Mouse (Mus musculus) embryo, embryonic 10 days (tissue): ENCODE measurements at regions not wholly inside any gene's neighbourhood (a gene's known extent, or its start where the extent isn't known, plus 50 kb on each side); places are given as distances from the start of the nearest gene placed in this dataset.

Source experiments
- DNase-seq: peaks from one replicate; pipeline ENCODE4 v3.0.0-alpha.2; 2015; ENCODE audit warnings: low spot score

DNA sequence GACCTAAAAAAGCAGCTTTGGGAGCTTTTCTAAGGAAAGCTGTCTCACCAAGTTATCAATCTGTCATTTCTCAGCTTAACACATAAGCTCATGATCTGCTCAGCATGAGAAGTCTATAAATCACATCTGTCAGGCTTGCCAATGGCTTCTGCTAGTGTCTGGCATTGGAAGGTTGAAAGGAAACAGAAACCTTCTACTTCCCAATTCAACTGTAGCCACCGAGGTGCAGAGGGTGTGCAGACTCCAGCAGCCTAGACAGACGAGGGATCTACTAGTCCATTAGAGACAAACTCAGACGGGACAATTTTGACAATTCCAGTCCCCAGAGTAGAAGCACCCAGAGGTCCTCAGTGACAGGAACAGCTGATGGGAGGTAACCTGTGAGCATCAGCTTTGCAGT is 103.0 kb downstream of the Nab1 start:
- DNase-seq, result peak; percentile 17

DNA sequence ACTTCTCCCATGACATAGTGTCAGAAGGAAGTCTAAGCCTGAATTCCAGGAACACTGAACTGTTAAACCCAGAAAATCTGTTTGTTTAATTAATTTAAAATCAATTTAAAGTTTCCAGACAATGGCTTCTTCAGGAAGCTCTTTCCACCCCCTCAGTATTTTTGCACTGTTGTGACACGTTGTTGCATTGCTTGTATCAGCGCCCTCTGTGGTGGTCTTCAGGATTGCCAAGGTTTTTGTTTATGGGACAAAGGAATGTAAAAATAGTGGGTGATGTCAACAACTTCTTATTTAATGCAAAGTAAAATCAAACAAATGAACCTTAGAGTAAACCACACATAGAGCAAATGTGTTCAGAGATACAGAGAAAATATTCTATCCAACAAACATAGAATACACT is 107.5 kb downstream of the Nab1 start:
- peak; percentile 18 for DNase-seq

DNA sequence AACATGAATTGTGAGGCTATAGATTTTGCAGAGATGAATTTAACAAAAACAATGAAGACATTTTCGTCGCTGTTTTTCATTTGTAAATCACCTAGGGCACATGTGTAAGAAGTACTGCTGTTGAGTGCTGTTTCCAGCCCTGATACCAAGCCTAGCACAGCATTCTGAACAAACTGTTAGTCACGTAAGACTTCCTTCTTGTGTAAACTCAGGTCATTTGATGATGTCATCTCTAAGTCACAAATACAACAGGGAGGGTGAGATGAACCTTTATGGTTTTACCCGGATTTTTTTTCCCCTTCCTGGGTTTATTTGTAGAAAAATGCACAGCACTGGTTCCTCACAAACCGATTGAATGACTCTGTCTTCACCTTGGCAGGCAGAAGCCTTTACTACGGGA is 111.6 kb downstream of the Nab1 start:
- no peak for DNase-seq

DNA sequence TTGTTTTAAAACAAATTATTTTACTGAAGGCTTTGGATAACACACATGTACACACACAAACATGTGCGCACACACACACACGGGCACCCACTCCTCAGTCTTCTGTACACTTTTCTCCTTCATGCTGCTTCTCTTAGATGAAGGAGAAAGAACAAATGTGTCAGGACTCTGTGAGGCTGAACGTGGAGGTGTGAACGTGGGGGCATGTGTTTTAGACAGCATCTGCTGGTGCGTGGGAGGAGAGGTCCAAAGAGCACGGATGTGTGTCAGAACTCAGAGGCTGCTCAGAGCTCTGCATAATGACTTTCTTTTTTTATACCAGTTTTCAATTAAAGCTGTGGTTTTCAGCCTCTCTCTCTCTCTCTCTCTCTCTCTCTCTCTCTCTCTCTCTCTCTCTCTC is 112.4 kb downstream of the Nab1 start:
- no peak for DNase-seq

DNA sequence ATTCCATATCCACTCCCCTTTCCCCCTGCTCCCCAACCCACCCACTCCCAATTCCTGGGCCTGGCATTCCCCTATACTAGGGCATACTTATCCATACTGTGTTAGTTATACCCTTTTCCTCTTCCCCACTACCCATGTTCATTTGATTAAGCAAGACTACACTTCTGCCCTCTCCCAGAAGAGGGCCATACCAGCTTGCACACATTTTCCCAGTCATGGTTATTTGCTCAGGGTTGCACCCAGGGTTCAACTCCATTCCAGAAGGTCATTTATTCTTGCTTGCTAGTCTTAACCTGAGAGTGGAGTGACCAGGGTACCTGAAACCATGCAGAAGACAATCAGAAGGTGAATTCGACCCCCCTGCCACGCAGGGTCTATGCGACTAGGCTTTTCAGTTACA is 113.4 kb downstream of the Nab1 start:
- no peak for DNase-seq

DNA sequence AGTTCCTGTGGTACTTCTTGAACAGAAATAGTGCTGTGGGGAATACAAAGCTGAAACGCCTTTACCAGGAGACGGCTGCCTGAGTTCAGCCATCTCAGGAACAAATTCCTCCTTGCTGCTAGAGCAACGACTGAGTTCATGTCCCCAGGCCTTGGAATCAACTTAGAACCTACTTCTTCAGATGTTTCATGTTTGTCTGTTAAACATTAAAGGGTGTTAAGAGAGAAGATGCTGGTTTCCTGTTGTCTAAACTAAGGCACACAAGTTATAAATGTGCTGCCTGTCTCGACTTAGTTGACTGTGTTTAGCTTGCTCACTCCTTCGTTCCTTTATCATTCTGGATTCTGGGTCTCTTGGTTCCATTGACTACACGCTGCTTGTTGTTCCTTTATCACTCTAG is 125.2 kb downstream of the Nab1 start:
- DNase-seq, result no peak

DNA sequence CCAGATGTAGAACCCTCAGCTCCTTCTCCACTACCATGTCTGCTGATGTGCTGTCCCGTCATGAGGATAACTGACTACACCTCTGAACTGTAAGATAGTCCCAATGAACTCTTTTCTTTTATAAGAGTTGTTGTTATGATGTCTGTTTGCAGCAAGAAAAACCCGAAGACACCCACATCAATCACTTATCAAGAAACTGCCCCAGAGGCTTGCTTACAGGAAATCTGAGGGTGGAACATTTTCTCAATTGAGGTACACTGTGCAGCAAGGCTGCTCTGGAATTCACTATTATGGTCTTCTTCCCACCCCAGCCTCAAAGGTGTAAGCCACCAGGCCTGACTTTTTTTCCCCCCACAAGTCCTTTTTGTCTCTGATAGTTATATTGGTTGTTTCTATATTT is 125.8 kb downstream of the Nab1 start:
- no peak for DNase-seq

DNA sequence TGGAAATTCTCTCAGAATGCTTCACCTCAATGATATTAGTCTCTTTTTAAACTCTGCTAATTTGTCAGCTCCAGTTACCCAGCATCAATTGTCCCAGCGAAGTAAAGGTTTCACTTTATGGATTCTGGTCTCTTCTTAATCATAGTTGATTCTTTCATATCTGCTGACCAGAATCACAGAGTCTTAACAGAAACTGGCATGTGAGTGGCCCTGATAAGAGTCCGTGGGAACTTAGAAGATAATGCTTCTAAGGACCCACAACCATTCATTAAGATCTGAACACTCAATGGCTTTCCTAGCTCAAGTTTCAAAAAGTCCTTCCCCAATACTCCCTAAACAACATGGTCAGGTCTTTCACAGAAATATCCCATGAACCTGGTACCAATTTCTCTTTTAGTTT is 126.7 kb downstream of the Nab1 start:
- no peak for DNase-seq

DNA sequence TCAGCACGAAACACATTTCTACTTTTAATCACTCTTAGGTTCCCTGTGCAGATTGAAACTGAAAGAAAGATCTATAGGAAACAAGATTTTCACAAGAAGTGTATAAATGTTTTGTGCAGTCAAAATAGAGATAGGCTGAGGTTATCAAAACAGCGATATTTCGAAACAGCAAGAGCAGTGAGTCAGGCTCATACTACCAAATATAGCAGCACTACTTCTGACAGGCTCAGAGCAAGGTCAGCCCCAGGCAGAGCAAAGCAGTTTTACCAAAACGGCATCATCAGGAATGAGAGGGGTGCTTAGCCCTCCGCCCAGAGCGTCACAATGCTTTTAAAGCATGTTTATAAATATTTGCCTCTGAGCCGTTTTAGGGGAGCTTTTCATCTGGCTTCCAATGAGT is 133.4 kb upstream of the Gls start:
- DNase-seq, result no peak

DNA sequence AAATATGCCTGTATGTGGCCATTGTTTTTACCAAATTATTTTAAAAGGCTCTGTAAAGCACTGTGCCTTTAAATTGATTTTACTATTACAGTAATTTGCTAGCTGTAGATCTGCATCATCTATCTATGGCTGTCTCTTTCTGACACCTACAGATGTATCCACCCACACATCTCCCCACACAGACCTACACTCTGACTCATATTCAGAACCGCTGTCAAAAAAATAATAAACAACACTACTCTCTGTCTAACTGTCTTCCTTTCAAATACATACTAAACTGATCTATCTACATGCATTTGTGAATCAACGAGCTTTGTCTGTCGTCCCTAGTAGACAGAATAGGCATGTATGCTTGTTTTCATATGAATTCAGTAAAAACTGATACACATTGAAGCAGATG is 130.6 kb upstream of the Gls start:
- DNase-seq, result no peak

DNA sequence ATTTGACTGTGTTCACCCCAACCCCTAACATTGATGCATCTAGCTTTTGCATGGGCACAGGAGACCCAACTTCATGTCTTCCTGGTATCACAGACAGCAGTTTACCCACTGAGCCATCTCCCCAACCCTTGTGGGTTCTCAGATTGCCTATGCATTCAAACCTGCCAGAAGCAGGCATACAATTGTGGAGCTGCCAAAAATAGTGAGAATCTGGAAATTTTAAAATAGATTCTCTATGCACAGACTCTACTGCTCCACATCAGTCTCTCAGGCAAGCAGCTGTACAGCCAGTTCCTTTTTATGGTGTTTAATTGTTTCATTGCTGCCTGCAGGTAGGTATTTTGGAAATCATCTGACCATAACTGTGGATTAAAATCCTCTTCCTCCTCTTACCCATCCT is 129.9 kb upstream of the Gls start:
- no peak for DNase-seq

DNA sequence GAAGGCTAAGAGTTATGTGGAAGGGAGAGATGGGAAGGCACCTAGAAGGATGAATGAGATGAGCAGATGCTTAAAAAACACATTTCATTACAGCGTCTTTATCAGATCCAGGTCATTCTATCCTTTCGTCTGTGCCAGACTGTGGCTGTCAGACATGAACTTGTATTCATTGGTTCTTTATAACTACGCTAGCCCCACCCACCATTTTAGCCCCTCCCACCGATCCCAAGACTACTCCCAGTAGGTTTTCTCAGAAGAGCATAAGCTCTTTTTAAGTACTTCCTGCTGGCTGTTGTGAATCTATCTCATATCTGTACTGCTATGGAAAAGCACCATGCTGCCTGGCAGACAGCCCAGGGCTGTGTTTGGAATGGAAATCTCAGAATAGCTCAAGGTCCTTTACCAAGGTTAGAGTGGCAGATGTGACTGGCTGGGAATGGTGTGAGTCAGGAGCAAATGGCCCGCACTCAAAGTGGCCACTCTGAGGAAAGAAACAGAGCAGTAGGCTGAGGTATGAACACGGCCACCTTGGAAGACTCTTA is 121.1 kb upstream of the Gls start:
- DNase-seq, result no peak

DNA sequence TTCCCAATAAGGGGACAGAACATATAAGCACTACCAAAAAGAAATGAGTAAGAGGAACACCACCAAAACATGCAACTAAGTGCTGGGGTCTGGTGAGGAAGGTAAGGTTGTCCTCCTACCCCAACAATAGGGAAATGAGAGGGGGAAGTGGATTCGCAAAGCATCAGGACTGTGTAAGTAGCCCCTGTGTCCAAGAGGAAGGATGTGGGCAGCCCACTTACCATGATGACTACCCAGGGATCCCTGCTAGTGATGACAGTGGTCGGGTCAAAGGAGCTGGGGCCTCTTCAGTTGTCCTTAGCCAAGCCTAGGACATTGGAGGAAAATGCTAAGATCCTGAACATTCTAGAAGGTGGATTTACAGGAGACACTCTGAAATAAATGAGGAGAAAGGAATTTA is 109.1 kb upstream of the Gls start:
- DNase-seq, result no peak

DNA sequence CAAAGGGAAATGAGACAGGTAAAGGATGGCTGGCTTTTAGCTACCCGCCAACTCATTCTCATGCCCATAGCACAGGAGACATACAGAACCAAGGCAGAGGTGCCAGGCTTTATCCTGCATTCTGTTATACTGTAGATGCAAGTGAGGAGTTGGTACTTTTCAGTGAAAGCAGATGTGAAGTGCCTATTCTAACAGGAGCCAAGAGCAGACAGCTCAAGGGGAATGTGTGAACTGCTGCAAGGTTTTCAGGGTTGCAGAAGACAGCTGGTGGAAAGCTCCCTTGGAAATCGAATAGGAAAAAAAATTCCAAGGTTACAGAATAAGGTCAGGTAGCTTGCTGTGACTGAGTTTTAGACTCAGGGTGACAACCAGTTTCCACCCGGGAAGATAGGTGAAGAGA is 105.7 kb upstream of the Gls start:
- DNase-seq, result no peak

DNA sequence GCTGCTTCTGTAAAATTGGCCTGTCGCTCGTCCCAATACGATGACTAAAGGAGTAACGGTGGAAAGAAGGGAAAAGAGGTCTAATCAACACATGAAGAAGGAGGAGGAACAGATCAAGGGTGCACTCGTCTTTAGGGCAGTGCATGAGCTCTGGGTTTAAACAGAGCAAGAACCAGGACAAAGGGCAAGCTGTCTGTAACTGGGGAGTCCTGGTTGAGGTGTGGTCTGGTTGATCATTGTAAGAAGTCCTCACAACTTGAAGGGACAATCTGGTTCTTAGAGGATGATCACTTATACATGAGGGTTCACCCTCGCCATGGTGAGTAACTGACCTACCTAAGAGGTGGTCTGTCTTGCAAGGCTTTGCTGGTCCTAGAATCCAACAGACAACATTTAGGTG is 105.2 kb upstream of the Gls start:
- DNase-seq, result no peak

DNA sequence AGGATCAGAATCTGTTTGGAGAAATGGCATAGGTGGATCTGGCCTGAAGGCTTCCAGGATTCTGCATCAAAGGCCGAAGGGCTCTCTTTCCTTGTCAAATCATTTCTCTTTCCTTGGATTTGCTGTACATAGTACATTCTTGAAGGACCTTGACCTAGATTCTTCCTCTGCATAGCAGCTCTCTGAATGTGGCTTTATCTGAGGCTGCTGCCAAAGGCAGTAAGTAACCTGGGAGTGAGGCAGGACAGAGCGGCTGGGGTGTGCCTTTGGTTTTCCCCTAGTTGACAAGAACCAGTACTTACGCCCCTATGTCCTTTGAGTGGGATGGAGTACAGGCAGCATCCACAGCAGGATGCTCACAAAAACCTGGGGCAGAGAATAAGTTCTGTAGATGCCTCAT is 103.7 kb upstream of the Gls start:
- no peak for DNase-seq

DNA sequence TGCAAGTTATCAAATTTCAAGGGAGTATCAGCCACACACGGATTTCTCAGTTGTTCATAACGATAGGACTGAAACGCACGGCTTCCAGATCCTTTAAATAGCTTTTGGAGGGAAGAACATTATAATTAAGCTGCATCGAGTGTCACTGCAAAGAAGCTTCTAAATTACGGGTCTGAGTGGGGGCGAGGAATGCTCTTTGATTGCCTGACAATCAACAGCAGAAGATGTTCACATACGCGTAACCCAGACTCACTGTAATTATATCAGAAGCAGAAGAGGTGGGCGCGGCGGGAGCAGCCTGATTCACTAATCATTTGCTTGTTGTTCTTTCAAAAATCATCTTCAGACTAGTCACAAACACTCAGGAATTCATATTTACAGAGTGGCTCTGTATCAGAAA is 99.0 kb upstream of the Gls start:
- no peak for DNase-seq

DNA sequence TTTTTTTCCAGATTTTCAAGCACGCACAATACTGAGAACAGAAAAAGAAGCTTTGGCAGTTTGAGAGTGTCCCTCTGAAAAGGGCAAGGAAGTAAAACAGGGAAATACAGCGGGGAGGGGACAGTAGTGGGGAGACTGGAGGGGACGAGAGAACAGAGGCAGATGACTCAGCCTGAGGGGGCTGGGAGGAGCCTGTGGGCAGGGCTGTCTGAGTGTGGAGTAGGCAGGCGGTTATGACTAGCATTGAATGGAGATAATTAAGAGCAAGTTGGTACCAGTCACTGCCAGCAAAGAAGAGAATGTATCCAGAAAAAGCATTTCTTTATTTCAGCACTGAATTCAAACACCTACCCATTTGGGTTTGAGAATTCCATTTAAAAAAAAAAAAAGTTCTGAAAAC is 98.4 kb upstream of the Gls start:
- DNase-seq, result no peak

DNA sequence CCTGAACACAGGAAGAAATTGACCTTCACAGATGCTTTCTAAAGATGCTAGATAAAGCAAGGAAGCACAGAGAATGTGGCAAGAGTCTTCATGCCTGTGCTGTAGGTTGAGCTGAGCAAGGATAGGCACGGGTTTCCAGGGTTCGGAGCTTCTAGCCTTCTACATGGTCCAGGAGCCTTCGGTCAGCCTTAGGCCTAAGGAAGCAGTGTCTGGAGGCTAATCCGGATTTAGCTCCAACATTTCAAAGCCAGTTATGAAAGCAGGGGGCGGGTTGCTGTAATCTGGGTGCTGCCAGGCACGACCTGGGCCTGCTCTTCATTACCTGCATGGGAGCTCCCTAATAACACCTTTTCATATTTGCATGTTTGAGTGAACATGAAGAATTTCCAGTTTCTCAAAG is 97.5 kb upstream of the Gls start:
- DNase-seq, result no peak

DNA sequence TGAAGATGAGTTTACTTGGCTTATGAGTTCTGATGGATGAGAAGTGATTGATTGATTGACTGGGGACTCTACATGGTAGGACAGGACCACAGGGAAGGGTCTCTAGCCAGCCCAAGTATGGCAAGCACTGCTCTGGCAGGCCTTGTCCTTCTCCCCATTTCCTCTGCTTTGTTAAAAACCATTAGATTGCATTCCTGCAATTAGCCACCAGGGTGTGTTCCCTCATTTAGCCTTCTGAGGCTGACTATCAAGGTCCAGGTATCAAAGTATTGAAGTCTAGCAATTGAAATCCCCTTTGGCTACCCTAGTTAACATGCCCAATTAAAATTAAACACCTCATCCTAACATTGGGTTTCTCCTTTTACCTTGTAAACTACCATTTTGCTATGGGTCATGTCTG is 95.5 kb upstream of the Gls start:
- DNase-seq, result no peak

DNA sequence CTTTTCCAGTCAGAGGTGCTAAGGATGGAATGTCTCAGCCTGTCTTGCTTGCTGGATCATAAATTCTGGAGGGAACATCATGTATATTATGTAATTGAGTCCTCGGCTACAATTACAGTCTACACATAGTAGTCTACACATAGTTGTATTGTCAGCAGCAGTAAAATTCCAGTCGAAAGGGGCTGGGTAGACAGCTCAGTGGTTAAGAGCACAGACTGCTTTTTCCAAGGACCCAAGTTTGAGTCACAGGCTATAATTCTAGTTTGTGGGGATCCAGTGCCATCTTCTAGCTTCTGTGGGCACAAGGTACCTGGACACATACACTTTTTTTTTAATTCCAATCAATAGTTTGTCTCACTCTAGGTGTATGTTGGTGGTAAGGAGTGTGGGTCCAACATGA is 91.3 kb upstream of the Gls start:
- DNase-seq, result no peak

DNA sequence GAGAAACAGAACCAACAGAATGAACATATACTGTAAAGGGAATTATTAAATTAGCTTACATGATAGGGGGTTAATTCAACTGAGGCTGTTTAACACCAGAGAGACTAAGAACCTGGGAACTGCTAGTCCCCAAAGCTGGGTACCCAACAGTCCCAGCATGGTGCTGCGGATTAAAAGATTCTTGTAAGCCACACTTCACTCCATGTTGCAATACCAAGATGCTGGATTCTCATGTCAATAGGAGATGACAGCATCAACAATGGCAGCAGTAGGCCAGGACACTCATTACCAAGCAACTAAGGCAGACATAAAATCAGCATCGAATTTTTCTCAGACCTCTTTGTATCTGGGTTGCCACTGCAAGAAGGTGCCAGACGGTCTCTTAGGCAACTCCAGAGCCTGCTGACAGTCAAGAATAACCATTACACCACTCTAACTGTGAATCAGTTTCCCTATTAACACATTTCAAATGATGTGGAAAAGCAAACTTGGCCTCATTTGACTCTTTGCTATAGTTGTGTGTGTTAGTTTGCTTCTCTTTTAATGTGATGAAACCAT is 79.1 kb upstream of the Gls start:
- DNase-seq, result no peak

DNA sequence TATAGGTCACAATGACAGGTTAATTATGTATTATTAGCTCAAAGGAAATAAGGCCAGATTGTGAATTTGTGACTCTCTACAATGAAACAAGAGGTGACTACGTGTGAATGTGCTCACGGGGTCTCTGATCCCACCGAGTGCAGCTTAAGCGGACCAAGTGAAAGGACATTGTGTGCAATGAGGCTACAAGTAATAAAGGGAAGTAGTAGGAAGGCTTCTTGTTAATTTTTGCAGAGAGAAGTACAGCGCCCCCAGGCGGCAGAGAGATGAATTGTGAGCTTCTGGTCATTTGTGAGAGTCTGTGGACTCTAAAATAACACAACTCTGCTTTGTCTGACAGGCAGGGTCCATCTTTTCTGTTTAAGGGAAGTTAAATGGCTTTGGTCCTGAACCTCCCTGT is 73.9 kb upstream of the Gls start:
- DNase-seq, result no peak

DNA sequence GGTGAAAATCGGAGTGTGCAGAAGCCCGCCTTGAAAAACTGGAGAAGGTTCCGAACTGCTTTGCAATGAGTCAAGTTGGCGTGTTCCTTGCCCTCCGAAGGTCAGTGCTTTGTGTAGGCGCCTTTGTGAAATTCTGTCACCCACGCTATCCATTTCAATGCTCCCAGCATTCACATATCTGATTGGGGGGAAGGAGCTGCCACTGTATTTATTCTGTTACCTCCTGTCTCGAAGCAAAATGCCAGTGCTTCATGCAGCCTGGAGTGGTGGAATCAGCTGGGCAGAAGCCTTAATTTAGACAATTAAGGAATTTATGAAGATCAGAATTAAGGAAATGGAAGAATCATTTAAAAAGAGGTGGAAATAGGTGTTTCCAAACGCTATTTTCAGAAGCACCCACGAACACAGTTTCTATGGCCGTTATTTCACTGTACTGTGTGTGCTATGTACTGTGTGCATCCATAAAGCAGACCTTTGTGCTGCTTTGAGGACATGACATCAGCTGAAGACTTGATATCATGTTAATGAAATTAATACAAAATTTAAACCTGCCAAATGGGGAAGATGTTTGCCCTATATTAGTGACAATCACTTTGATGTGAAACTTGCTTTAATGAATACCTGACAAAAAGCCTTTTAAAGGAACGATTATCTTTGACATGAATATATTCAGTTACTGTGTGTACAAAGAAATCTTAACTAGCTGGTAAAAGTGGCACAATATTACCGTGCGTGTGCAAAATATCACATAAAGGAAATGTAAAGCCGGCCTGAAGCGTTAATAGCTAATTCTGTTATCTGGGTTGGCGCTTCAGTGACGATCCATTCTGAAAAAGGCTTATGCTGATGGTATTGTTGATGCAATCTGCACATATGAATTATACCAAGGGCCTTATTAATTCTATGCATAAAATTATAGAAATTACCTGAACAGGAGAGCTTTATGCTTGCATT is 72.9 kb upstream of the Gls start:
- DNase-seq, result no peak
